Mouse (Mus musculus) heart, embryonic 12.5 days (tissue): Measurements from ENCODE around the gene Zfp706. TPM values are rescaled to one million over a fixed set of nuclear protein-coding genes. Genes with fewer than 3 reads are reported as not detected.
"Not testable (repeated sequence)": the region's sequence is repeated elsewhere in the genome, so short reads cannot be mapped to it uniquely, and the experiment has no call there.

Source experiments
- ATAC-seq: fragments of 200-750 bp; cut with Nextera tagmentation; 2 replicates; pipeline ENCODE4 v1.8.0; 2017; ENCODE audit warnings: moderate TSS enrichment, moderate library complexity; ENCODE audit not compliant: insufficient number of reproducible peaks, low FRiP score
- H3K27ac ChIP-seq: fragments of 300-500 bp; sonication (generic); 2 replicates; pipeline ENCODE4 v1.5.1; 2016; ENCODE audit warnings: mild to moderate bottlenecking, moderate library complexity; ENCODE audit not compliant: poor library complexity, severe bottlenecking
- H3K27me3 ChIP-seq: fragments of 300-500 bp; sonication (generic); replicated peaks from 2 replicates; pipeline ENCODE4 v1.6.1; 2016; ENCODE audit warnings: mild to moderate bottlenecking, moderate library complexity
- H3K36me3 ChIP-seq: fragments of 300-500 bp; sonication (generic); 2 replicates; pipeline ENCODE4 v1.6.1; 2016; ENCODE audit warnings: mild to moderate bottlenecking, moderate library complexity
- H3K4me1 ChIP-seq: fragments of 300-500 bp; sonication (generic); replicated peaks from 2 replicates; pipeline ENCODE4 v1.6.1; 2016; ENCODE audit warnings: mild to moderate bottlenecking
- H3K4me2 ChIP-seq: fragments of 300-500 bp; sonication (generic); 2 replicates; pipeline ENCODE4 v1.6.1; 2016; ENCODE audit warnings: mild to moderate bottlenecking, moderate library complexity
- H3K4me3 ChIP-seq: fragments of 300-500 bp; sonication (generic); 2 replicates; pipeline ENCODE4 v1.5.1; 2016; ENCODE audit warnings: mild to moderate bottlenecking
- H3K9ac ChIP-seq: fragments of 300-500 bp; sonication (generic); 2 replicates; pipeline ENCODE4 v1.6.1; 2016; ENCODE audit warnings: mild to moderate bottlenecking, moderate library complexity
- H3K9me3 ChIP-seq: fragments of 300-500 bp; sonication (generic); replicated peaks from 2 replicates; pipeline ENCODE4 v1.6.1; 2016; ENCODE audit warnings: mild to moderate bottlenecking, moderate library complexity
- WGBS: fragments of 180-500 bp; shearing (Covaris S2); methylation state at CpG from one replicate; pipeline ENCODE4 v1.1.7; 2016; 5-methylcytosine and 5-hydroxymethylcytosine counted together
- polyA plus RNA-seq: library from polyadenylated mRNA; unstranded; fragments of >200 nt; fragmentation: Nextera tagmentation; extraction: Ambion mirVana; gene quantifications from 2 replicates; pipeline ENCODE4 v1.2.1, GENCODE M21; 2016

Gene Zfp706
- polyA plus RNA-seq, 1 experiment from 2014 or later = 459 TPM

DNA sequence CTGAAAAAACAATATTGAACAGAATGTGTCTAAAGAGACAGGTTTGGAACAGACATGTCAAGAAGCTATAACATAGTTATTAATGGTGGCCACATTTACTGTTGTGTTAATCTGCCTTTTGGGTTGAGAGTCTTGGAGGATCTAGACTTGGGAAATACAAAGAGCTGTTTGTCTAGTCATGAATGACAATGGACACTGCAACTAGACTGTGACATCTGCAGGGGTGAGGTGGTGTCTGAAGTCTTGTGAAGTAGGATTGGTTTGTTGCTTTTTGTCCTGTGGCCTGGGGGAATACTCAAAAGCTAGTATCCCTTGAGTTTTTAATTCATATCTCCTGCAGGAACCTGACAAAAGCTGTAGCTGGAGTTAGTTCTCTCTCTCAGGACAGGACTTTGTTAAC is 973 bp upstream of the Zfp706 start:
- no peak overlapping the region for H3K4me3 ChIP-seq
- no peaks in the 10 kb centered on the region for H3K27me3 ChIP-seq
- H3K9me3 ChIP-seq = no peaks in the 10 kb centered on the region
- no peak overlapping the region for H3K4me2 ChIP-seq
- H3K4me1 ChIP-seq = peaks cover 23% of the 10 kb centered on the region
- peaks cover 2% of the 10 kb centered on the region; the same call in 1 of the 2 replicates for H3K36me3 ChIP-seq
- ATAC-seq = no peak
- no peak overlapping the region for H3K9ac ChIP-seq
- no peak overlapping the region for H3K27ac ChIP-seq

DNA sequence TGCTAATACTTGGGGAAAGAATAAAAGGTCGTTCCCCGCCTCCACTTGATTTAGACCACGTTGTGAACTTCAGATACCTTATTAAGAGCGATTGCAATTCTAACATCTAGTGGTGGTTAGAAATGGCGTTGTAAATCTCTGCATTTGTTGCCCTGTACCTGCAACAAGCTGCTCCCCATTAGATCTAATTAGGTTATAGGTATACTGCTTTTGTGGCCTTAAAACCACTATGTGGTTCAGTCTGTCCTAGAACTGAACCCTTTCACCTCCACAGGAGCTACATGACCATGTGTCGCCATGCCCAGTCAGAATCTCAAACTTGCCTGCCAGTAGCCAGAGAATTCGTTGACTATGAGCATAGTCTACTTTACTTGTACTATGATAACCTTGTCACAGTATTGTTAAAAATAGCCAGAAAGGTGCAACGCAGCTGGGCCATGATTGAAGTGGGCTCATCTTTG is 416 bp upstream of the Zfp706 start:
- peak overlapping the region; percentile 66 for H3K4me2 ChIP-seq
- peak overlapping the region; percentile 98 for H3K27ac ChIP-seq
- no peaks in the 10 kb centered on the region for H3K9me3 ChIP-seq
- H3K27me3 ChIP-seq = no peaks in the 10 kb centered on the region
- H3K36me3 ChIP-seq = peaks cover 8% of the 10 kb centered on the region
- H3K4me3 ChIP-seq = peak overlapping the region; percentile 97
- peaks cover 23% of the 10 kb centered on the region for H3K4me1 ChIP-seq
- ATAC-seq = no peak
- WGBS = 18% methylated on average over 8 of the region's 8 CpGs
- H3K9ac ChIP-seq = peak overlapping the region; percentile 94

DNA sequence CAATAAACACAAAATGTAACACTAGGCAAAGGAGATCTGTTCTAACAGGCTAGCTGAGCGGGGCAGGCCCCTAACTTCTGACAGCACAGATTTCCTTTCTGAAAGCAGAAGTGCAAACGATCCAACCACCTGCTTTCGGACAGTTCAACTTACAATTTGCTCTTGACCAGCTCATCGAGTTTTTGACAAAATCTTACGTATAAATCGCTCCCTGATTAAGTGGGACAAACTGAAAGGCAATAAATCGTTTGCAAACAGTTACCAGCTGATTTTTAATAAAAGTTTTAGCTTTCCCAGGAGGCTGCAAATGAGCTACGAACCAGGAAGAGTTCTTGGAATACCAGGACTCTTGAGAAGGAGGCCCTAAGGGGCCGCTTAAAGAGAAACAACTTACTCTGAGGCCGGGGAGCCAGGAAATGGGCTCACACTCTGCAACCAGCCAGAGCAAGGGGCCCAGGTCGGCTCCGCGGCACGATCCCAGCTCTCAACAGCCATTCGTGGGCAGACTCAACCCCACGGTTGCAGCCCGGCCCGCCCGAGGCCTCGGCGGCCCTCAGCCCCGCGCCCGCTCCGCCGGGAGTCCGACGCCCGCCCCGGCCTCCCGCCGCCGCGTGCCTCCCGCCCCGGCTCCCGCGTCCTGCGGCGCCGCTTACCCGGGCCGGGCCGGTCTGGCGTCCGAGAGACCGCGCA is 953 bp downstream of the Zfp706 start:
- peak overlapping the region; percentile 66 for H3K4me2 ChIP-seq
- peak; percentile 69 for ATAC-seq
- no peaks in the 10 kb centered on the region for H3K9me3 ChIP-seq
- peak overlapping the region; percentile 97 for H3K27ac ChIP-seq
- H3K36me3 ChIP-seq = peaks cover 18% of the 10 kb centered on the region
- under 1% methylated on average over 40 of the region's 48 CpGs for WGBS
- peak overlapping the region; percentile 100 for H3K9ac ChIP-seq
- H3K4me1 ChIP-seq = peaks cover 23% of the 10 kb centered on the region
- H3K27me3 ChIP-seq = no peaks in the 10 kb centered on the region
- peak overlapping the region; percentile 97 for H3K4me3 ChIP-seq

DNA sequence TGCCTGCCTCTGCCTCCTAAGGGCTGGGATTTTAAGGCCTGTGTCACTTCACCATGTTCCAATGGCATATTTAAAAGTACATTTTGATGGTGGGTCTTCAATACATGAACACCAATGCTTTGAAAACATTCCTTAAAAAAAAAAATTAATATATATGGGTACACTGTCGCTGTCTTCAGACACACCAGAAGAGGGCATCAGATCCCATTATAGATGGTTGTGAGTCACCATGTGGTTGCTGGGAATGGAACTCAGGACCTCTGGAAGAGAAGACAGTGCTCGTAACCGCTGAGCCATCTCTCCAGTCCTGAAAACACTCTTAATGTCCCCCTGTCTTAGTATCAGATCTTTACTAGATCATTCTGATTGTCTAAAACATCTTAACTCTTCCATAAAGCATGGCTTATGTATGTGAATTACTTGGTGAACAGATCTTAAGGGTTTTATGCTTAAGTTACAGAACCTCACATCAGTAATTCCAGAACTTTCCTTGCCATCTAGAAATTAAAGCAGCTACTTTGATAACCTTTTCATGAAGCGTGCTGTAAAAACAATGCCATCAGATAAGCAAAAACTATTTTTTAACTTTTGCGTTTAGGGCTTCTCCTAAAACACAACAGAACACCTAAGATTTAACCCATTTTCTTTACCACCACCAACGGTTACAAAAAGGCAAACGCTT is 1.6 kb downstream of the Zfp706 start:
- Histone ChIP-seq H3K9me3 (no peaks in the 10 kb centered on the region), H3K9ac (peak overlapping the region; percentile 100), H3K4me2 (peak overlapping the region; percentile 70), H3K4me1 (peaks cover 23% of the 10 kb centered on the region), H3K4me3 (peak overlapping the region; percentile 97), H3K36me3 (peaks cover 23% of the 10 kb centered on the region), H3K27ac (peak overlapping the region; percentile 97), H3K27me3 (no peaks in the 10 kb centered on the region)
- ATAC-seq = no peak
- 32% methylated on average over 7 of the region's 7 CpGs for WGBS

DNA sequence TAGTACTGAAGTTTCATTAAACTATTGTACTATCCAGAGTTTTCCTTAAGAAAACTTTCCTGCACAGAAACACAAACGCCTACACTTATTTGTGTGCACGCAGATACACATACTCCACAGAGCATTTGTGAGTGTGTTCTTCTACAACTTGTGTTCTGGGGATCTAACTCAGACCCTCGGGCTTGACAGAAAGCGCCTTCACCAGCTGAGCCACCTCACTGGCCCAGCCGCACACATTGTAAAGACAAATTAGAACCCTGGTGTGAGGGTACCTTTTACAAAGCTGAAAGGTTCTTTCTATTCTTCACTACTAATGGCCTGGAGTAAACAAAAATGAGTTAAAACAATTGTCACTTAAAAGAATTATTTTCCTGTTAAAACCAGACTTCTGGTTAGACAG is 2.7 kb downstream of the Zfp706 start:
- H3K9ac ChIP-seq = no peak overlapping the region

DNA sequence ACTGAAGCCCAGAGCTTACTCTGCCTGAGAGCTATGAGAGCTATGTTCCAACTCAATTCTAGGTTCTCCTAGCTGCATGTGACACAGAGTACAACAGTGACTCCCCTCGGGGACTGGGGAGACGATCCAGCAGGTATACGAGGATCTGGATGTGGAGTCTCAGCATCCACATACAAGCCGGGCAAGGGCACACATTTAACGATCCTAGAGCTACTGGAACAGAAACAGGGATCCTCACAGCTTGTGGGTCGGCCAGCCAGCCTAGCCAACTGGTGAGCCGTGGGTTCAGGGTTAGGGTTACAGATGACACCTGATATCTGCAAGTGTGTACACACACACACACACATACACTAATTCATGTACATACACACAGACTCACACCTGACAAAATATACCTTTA is 5.3 kb downstream of the Zfp706 start:
- Histone ChIP-seq H3K36me3 (peaks cover 58% of the 10 kb centered on the region), H3K27ac (no peak overlapping the region), H3K9ac (no peak overlapping the region), H3K4me3 (no peak overlapping the region), H3K4me2 (no peak overlapping the region), H3K27me3 (no peaks in the 10 kb centered on the region), H3K4me1 (peaks cover 19% of the 10 kb centered on the region), H3K9me3 (peaks cover 3% of the 10 kb centered on the region; the same call in 1 of the 2 replicates)
- ATAC-seq = no peak
- 88% methylated on average over 7 of the region's 7 CpGs for WGBS

More for the DNA sequence above, 2.7 kb downstream of the Zfp706 start:
- H3K4me3 ChIP-seq = no peak overlapping the region
- no peaks in the 10 kb centered on the region for H3K9me3 ChIP-seq
- H3K4me1 ChIP-seq = peaks cover 23% of the 10 kb centered on the region
- peak overlapping the region; percentile 47 for H3K4me2 ChIP-seq
- 0 out of 2 replicates have a peak overlapping the region, but pooled peaks have one; percentile 47 for H3K27ac ChIP-seq
- ATAC-seq = no peak
- H3K27me3 ChIP-seq = no peaks in the 10 kb centered on the region
- WGBS = 85% methylated on average over 5 of the region's 5 CpGs
- H3K36me3 ChIP-seq = peaks cover 32% of the 10 kb centered on the region

DNA sequence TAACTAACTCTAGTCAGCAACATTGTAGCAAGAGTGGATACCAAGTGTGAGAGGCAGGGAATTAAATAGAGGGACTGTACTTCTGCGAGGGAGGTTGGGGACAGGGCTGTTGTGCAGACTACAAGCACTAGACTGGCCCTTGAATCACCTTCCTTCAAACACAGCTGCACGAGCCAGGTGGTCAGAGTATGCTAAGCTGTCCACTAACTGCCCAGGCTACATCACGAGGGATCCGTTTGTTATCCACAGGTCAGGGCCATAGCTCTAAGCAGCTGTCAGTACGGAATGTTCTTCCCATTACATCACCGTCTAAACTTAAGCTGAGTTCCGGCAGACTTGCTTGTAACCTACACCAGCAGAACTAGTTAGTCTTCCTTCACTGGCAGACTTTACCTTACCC is 8.0 kb downstream of the Zfp706 start:
- ATAC-seq = not testable (repeated sequence)

DNA sequence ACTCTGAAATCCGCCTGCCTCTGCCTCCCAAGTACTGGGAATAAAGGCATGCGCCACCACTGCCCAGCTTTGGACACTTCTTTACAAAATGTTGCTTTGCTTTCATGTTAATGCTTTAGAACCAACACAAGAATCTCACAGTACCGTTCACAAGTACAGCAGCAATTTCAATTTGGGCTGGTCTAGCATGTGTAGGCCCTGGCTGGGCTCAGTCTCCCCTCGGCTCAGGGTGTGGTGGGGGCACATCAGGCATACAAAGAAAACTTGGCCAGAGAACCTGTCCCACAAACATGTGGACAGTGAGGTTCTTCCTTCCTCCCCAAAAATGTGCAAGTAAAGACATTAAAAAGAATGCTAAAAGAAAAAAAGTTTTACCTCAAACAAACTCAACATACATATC is 12.4 kb downstream of the Zfp706 start:
- Histone ChIP-seq H3K27me3 (no peaks in the 10 kb centered on the region), H3K36me3 (peaks cover 53% of the 10 kb centered on the region), H3K9ac (no peak overlapping the region), H3K27ac (no peak overlapping the region), H3K9me3 (peaks cover 3% of the 10 kb centered on the region; the same call in 1 of the 2 replicates), H3K4me2 (no peak overlapping the region), H3K4me3 (no peak overlapping the region), H3K4me1 (peaks cover 12% of the 10 kb centered on the region)
- ATAC-seq = no peak
- 89% methylated on average over 4 of the region's 4 CpGs for WGBS

More for the DNA sequence above, 8.0 kb downstream of the Zfp706 start:
- not testable (repeated sequence) for H3K9ac ChIP-seq, H3K27me3 ChIP-seq, H3K4me3 ChIP-seq, H3K9me3 ChIP-seq, H3K4me2 ChIP-seq, H3K4me1 ChIP-seq
- Histone ChIP-seq H3K27ac (peak overlapping the region; percentile 66), H3K36me3 (peaks cover 66% of the 10 kb centered on the region)
- WGBS = 49% methylated on average over 7 of the region's 7 CpGs

DNA sequence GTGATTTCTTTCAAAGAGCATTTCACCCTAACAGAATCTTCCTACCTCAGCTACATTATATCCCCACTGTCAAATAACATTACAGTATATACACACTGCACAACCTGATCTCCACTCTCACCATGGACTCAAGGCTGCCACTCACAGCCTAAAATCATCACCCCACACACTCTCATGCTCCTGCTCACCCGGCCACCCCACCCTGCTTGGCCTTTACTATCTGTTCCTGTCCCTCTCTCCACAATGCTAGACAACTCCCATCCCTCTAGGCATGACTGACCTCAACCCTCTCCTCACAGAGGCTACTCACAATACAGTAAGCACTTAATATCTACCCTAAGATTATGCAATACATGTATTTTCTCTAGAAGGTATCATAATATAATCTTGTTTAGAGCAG is 12.9 kb downstream of the Zfp706 start:
- Histone ChIP-seq H3K36me3 (peaks cover 50% of the 10 kb centered on the region), H3K27me3 (no peaks in the 10 kb centered on the region), H3K9ac (no peak overlapping the region), H3K27ac (no peak overlapping the region), H3K4me3 (no peak overlapping the region), H3K4me1 (peaks cover 15% of the 10 kb centered on the region), H3K4me2 (no peak overlapping the region), H3K9me3 (peaks cover 3% of the 10 kb centered on the region; the same call in 1 of the 2 replicates)
- WGBS = 59% methylated on average over 1 of the region's 1 CpGs
- no peak for ATAC-seq

DNA sequence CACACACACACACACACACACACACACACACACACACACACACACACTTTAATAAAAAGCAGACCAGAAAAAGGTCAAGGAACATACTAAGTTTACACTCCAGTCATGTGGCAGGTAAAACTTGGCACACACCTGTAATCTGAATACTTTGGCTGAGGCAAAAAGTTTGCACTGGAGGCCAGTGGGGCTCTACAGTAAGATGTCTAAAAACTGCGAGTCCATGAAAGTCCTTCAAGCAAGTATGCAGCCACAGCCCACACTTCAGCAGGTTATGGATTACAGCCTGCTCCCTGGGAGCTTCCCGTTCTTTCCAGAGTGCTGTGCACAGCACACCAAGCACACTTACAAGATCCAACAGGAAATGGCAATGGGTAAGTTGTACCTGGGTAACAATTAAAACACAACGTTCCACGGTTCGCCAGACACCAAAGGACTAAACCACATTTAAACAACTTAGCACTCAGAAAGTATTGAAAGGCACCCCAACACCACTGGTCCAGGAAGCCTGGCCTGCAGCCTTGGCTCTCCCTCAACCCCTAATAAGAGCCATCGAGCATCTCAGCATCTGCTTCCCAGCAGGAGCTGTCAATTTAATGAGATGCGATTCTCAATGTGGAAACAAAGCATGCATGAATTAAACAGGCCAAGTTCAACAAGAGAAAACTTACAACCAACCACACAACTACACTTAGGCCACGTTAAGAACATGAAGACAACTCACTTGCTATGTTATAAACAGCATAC is 14.0 kb downstream of the Zfp706 start:
- Histone ChIP-seq H3K36me3 (peaks cover 39% of the 10 kb centered on the region), H3K27me3 (no peaks in the 10 kb centered on the region), H3K4me1 (peaks cover 19% of the 10 kb centered on the region), H3K4me2 (no peak overlapping the region), H3K9me3 (peaks cover 3% of the 10 kb centered on the region; the same call in 1 of the 2 replicates), H3K9ac (no peak overlapping the region), H3K27ac (no peak overlapping the region), H3K4me3 (no peak overlapping the region)
- no peak for ATAC-seq
- 83% methylated on average over 8 of the region's 8 CpGs for WGBS

DNA sequence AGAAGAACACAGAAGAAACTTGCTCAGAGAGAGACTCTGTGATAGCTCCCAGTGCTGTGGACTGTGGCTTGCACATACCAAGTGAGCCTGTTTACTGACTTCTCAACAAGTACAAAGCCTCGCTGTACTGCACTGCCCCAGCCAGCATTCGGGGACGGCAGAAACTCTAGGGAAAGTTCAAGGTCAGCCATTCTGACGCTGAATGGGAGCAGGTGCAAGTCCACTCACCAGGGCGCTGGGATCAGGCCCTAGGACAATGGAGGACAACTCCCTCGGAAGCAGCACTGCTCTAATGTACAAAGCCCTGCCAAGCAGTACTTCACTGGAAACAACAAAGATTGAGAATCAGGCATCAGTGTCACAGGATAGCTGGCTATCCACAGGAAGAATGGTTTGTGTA is 16.2 kb downstream of the Zfp706 start:
- no peak for ATAC-seq
- 68% methylated on average over 6 of the region's 6 CpGs for WGBS
- Histone ChIP-seq H3K9me3 (no peaks in the 10 kb centered on the region), H3K36me3 (peaks cover 23% of the 10 kb centered on the region), H3K27me3 (no peaks in the 10 kb centered on the region), H3K9ac (no peak overlapping the region), H3K4me1 (peaks cover 40% of the 10 kb centered on the region), H3K4me2 (no peak overlapping the region), H3K4me3 (no peak overlapping the region), H3K27ac (peak overlapping the region; percentile 14; the same call in 1 of the 2 replicates)
